Mouse (Mus musculus) liver (tissue): ENCODE measurements around the gene Tmod2.

Experiments
- DNase-seq: peaks from one replicate; pipeline ENCODE4 v3.0.0-alpha.2; 2020; ENCODE audit warnings: mixed read lengths

Tmod2 gene

GRCm38 (mm10) chr9:75600166-75600934 is 10.8 kb downstream of the Tmod2 start:
- no peak for DNase-seq

- no peak for DNase-seq
These were observed 11.8 kb downstream of the Tmod2 start for GRCm38 (mm10) chr9:75599191-75599841.

GRCm38 (mm10) chr9:75597596-75597995 is 13.5 kb downstream of the Tmod2 start:
- DNase-seq = no peak

- no peak for DNase-seq
These were observed 14.1 kb downstream of the Tmod2 start for GRCm38 (mm10) chr9:75597036-75597435.

- no peak for DNase-seq
These were observed 17.6 kb downstream of the Tmod2 start for GRCm38 (mm10) chr9:75593481-75593880.

- no peak for DNase-seq
These were observed 21.0 kb downstream of the Tmod2 start for GRCm38 (mm10) chr9:75589850-75590790.

GRCm38 (mm10) chr9:75581694-75582350 is 29.3 kb downstream of the Tmod2 start:
- no peak for DNase-seq

- no peak for DNase-seq
These were observed 31.8 kb downstream of the Tmod2 start for GRCm38 (mm10) chr9:75579321-75579720.

GRCm38 (mm10) chr9:75571036-75571942 is 39.8 kb downstream of the Tmod2 start:
- DNase-seq = no peak

GRCm38 (mm10) chr9:75568399-75568798 is 42.7 kb downstream of the Tmod2 start:
- DNase-seq = no peak

GRCm38 (mm10) chr9:75564892-75565291 is 46.2 kb downstream of the Tmod2 start:
- DNase-seq = no peak

- peak; percentile 16 for DNase-seq
These were observed 47.5 kb downstream of the Tmod2 start for GRCm38 (mm10) chr9:75563622-75564021.

GRCm38 (mm10) chr9:75563176-75563575 is 47.9 kb downstream of the Tmod2 start:
- no peak for DNase-seq

- no peak for DNase-seq
These were observed 50.0 kb downstream of the Tmod2 start for GRCm38 (mm10) chr9:75561040-75561669.

GRCm38 (mm10) chr9:75560353-75560752 is 50.8 kb downstream of the Tmod2 start:
- DNase-seq = no peak

- peak; percentile 94 for DNase-seq
These were observed 51.6 kb downstream of the Tmod2 start, which contains the start of gene Tmod3 for GRCm38 (mm10) chr9:75559512-75560012. TSS of gene Tmod3 (minus strand) at chr9:75559657.

GRCm38 (mm10) chr9:75558812-75559511 is 52.2 kb downstream of the Tmod2 start:
- DNase-seq = peak; percentile 59

GRCm38 (mm10) chr9:75558360-75558759 is 52.8 kb downstream of the Tmod2 start:
- DNase-seq = no peak

GRCm38 (mm10) chr9:75553719-75554118 is 57.4 kb downstream of the Tmod2 start:
- DNase-seq = no peak

- DNase-seq = no peak
These were observed 59.8 kb downstream of the Tmod2 start for GRCm38 (mm10) chr9:75551342-75551741.
